Mouse (Mus musculus) C2C12 (cell line): ENCODE results near the gene Snx1. TPM values are rescaled to one million over a fixed set of nuclear protein-coding genes. Genes with fewer than 3 reads are reported as not detected.

ENCODE experiments used
- H3K27me3 ChIP-seq: one replicate; pipeline ENCODE4 v1.6.1; 2011; ENCODE audit not compliant: control insufficient read depth, insufficient read depth, insufficient read length
- H3K36me3 ChIP-seq: one replicate; pipeline ENCODE4 v1.6.1; 2011; ENCODE audit not compliant: control insufficient read depth, insufficient read depth
- H3K4me3 ChIP-seq: one replicate; pipeline ENCODE4 v1.5.1; 2011; ENCODE audit warnings: mild to moderate bottlenecking, control low read depth; ENCODE audit not compliant: poor library complexity, insufficient read depth, severe bottlenecking
- H3K79me2 ChIP-seq: one replicate; pipeline ENCODE4 v1.6.1; 2011; ENCODE audit not compliant: control insufficient read depth, insufficient read depth
- H3K79me3 ChIP-seq: one replicate; pipeline ENCODE4 v1.6.1; 2011; ENCODE audit warnings: low read depth, control low read depth
- H3ac ChIP-seq: one replicate; pipeline ENCODE3; 2011; ENCODE audit warnings: low read depth; ENCODE audit not compliant: control insufficient read depth, insufficient read length
- CEBPB ChIP-seq: IDR thresholded peaks from one replicate; pipeline ENCODE4 v1.6.1; 2011; ENCODE audit warnings: low read depth, mild to moderate bottlenecking, control low read depth, moderate library complexity
- CTCF ChIP-seq: IDR thresholded peaks from one replicate; pipeline ENCODE4 v1.5.1; 2011; ENCODE audit not compliant: control insufficient read depth, insufficient read depth, insufficient read length
- FOSL1 ChIP-seq: IDR thresholded peaks from one replicate; pipeline ENCODE4 v1.8.0; 2011; ENCODE audit warnings: mild to moderate bottlenecking, low read length; ENCODE audit not compliant: poor library complexity, insufficient read depth, severe bottlenecking
- MAX ChIP-seq: IDR thresholded peaks from one replicate; pipeline ENCODE4 v1.6.1; 2011; ENCODE audit warnings: mild to moderate bottlenecking, control low read depth
- MYOD1 ChIP-seq: IDR thresholded peaks from one replicate; pipeline ENCODE4 v1.6.1; 2011; ENCODE audit warnings: low read depth; ENCODE audit not compliant: control insufficient read depth, insufficient read length
- MYOG ChIP-seq: IDR thresholded peaks from one replicate; pipeline ENCODE4 v1.6.1; 2011; ENCODE audit not compliant: control insufficient read depth, insufficient read length; ENCODE audit errors: extremely low read depth
- USF1 ChIP-seq: IDR thresholded peaks from one replicate; pipeline ENCODE4 v1.6.1; 2011; ENCODE audit warnings: low read depth, mild to moderate bottlenecking, control low read depth, moderate library complexity
- polyA plus RNA-seq: library from polyadenylated mRNA; unstranded; fragments of >200 nt; fragmentation: generic; extraction: Trizol; gene quantifications from one replicate; pipeline ENCODE4 v1.2.1, GENCODE M21; 2012; ENCODE audit warnings: missing spikeins

Snx1 gene
- polyA plus RNA-seq, 1 experiment = 69.9 TPM

DNA sequence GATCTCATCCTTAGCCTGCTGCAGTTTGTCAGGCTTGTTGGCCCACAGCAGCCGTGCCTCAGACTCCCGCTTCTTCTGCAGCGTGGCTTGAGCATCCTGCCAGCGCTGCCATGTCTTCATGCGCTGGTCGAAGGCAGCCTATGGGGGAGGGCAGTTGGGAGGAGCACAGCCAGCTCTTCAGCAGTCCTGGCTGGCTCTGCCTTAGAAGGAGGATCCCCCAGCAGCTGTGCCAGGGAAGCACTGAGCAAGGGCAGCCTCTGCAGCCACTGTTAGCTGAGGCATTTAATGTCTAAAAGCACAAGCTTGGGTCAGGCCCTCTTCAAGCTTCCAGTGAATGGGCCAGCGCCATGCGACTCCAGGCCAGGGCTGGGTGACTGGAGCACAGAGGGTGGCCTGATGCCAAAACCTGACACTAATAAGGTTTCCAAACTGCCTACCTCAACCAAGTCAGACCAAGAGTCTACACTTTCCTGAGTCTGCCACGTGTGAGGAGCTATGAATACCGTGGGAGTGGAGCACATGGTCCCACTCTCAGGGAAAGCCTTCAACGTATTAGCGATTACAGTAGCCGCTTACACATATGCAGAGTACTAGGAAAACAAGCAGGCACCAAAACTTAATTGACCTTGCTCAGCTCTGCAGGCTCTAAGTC is 35.7 kb downstream of the Snx1 start:
- no peak for TF ChIP-seq FOSL1
- TF ChIP-seq CEBPB = no peak
- TF ChIP-seq USF1 = no peak
- TF ChIP-seq MYOD1 = no peak
- TF ChIP-seq MAX = no peak
- no peak for TF ChIP-seq MYOG
- Histone ChIP-seq H3K79me2 (no peaks in the 10 kb centered on the region), H3K4me3 (no peak overlapping the region), H3K36me3 (peaks cover 66% of the 10 kb centered on the region), H3ac (no peak overlapping the region), H3K27me3 (no peaks in the 10 kb centered on the region), H3K79me3 (no peaks in the 10 kb centered on the region)

DNA sequence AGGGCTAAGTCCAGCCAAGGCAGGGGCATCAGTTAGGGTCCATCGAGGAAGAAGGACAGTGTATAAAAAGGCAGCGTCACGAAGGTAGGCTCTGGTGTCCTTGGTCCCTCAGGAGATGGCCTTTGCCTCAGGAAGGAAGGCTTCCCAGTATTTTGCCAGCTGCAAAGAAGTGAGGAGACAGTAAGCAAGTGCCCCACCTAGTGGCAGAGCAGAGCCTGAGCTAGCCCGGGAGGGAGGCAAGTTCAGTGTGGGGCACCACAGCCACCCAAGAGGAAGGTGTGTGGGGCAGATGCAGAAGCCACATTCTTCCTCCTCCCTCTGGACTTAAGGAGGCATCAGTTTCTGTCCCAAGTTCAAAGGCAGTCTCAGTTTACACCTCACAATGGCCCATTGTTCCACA is 38.0 kb downstream of the Snx1 start:
- Histone ChIP-seq H3K27me3 (no peaks in the 10 kb centered on the region), H3K4me3 (no peak overlapping the region), H3K79me2 (no peaks in the 10 kb centered on the region), H3K36me3 (peaks cover 53% of the 10 kb centered on the region), H3ac (no peak overlapping the region), H3K79me3 (no peaks in the 10 kb centered on the region)
- TF ChIP-seq CTCF = peak; percentile 74
- no peak for TF ChIP-seq MYOD1
- no peak for TF ChIP-seq MYOG

DNA sequence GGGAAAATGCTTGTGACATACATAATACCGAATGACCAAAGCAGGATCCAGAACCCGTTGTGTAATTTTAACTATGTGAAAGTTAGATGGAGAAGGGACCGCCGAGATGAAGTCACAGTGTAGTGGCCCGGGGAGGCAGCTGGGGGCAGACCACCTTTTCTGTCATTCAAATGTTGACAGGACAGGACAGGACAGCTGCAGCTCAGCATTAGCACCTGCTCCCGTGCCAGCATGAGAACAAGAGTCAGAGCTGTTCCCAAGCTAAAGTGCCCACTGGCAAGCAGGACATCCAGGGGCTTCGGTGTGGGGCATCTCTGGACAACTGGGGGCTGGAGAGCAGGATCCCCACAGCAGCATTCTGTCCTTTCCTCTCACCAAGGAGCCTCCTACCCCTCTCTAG is 39.3 kb downstream of the Snx1 start:
- no peak overlapping the region for H3K4me3 ChIP-seq
- no peak overlapping the region for H3ac ChIP-seq
- TF ChIP-seq MYOD1 (no peak), FOSL1 (no peak), MAX (no peak), USF1 (no peak), CTCF (no peak), MYOG (no peak), CEBPB (no peak)
- H3K27me3 ChIP-seq = no peaks in the 10 kb centered on the region
- no peaks in the 10 kb centered on the region for H3K79me3 ChIP-seq
- peaks cover 41% of the 10 kb centered on the region for H3K36me3 ChIP-seq
- H3K79me2 ChIP-seq = no peaks in the 10 kb centered on the region

DNA sequence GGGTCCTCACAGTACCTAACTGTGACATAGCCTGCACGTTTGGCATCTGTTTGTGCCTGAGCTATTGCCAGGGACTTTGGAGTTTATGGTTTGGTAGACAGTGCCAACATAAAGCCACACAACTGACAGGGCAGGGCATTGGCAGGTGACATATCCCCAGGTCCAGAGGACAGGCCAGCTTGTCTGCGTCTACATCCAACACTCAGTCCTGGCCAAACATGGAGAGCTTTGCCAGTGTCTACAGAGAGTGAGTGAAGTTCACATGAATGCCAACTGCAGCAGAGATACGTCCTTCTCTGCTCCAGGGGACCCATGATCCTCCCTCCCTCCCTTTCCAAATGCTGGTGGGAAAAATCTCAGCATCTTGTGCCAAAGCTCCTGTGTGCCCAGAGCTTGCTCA is 42.2 kb downstream of the Snx1 start:
- H3K79me3 ChIP-seq = no peaks in the 10 kb centered on the region
- no peaks in the 10 kb centered on the region for H3K79me2 ChIP-seq
- H3ac ChIP-seq = no peak overlapping the region
- H3K36me3 ChIP-seq = peaks cover 15% of the 10 kb centered on the region
- no peak overlapping the region for H3K4me3 ChIP-seq
- H3K27me3 ChIP-seq = no peaks in the 10 kb centered on the region
- TF ChIP-seq FOSL1 = no peak
- no peak for TF ChIP-seq CTCF
- TF ChIP-seq MYOG = no peak
- TF ChIP-seq CEBPB = no peak
- TF ChIP-seq MYOD1 = no peak
- no peak for TF ChIP-seq MAX
- TF ChIP-seq USF1 = no peak

DNA sequence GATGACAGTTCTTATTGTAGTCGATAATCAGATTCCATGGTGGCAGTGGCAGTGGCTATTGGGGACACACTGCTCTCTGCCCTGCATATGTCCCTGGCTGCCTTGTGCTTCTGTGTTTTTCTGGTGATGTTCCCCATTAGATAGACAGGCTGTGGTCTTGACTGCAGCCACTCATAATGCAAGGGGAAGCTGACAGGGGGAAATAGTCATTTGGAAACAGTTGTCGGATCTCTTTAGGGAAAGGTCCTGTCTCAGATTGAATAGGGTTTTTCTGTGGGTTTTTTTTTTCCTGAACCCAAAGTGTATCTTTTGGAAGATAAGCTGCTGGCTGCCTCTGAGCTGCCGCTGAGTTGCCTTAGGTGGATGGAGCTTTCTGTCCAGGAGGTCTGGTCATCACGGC is 44.4 kb downstream of the Snx1 start:
- no peak for TF ChIP-seq MYOG
- no peak for TF ChIP-seq MAX
- TF ChIP-seq FOSL1 = no peak
- TF ChIP-seq CTCF = no peak
- TF ChIP-seq MYOD1 = no peak
- no peak for TF ChIP-seq CEBPB
- TF ChIP-seq USF1 = no peak
- H3K36me3 ChIP-seq = peaks cover 3% of the 10 kb centered on the region
- H3ac ChIP-seq = no peak overlapping the region
- H3K4me3 ChIP-seq = no peak overlapping the region
- no peaks in the 10 kb centered on the region for H3K79me3 ChIP-seq
- no peaks in the 10 kb centered on the region for H3K79me2 ChIP-seq
- H3K27me3 ChIP-seq = no peaks in the 10 kb centered on the region

DNA sequence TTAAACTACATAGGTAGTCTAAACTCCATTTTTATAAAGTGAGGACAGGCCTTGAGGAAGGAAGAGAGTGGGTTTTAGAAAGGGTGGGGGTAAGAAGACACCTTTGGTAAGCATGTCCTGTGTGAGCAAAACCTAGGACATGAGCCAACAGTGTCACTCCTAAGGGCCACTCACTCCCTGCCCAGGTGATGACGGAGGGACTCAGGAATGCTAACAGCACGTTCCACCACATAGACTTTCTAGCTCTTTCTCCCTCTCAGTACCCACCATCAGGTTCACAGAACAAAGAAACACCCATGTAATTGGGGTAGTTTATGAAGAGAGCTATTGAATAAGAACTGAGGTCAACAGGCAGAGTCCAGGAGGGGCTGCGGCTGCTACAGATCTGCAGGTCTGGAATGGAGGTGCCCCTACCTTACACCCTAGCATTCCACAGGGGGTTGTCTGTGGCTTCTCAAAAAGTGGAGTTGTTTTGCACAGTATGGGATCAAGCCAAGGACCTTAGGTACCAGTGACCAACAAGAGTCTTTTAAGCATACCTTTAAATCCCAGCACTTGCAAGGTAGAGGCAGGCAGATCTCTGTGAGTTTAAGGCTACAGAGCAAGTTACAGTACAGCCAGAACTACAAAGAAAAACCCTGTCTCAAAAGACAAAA is 45.5 kb downstream of the Snx1 start:
- TF ChIP-seq FOSL1 = no peak
- TF ChIP-seq MAX = no peak
- TF ChIP-seq USF1 = no peak
- no peak for TF ChIP-seq MYOG
- TF ChIP-seq MYOD1 = no peak
- no peak for TF ChIP-seq CTCF
- TF ChIP-seq CEBPB = no peak
- Histone ChIP-seq H3K79me2 (no peaks in the 10 kb centered on the region), H3K36me3 (no peaks in the 10 kb centered on the region), H3K79me3 (no peaks in the 10 kb centered on the region), H3K27me3 (no peaks in the 10 kb centered on the region), H3K4me3 (no peak overlapping the region), H3ac (no peak overlapping the region)
